Mouse (Mus musculus) liver, embryonic 12.5 days (tissue): ENCODE measurements at regions not wholly inside any gene's neighbourhood (a gene's known extent, or its start where the extent isn't known, plus 50 kb on each side); places are given as distances from the start of the nearest gene placed in this dataset.
A peak's percentile ranks its signal among the peaks of the same experiment; 100 is the strongest.

ENCODE experiments used
- ATAC-seq: fragments of 200-750 bp; cut with Nextera tagmentation; 2 replicates; pipeline ENCODE4 v1.8.0; 2017; ENCODE audit warnings: moderate number of reproducible peaks, mild to moderate bottlenecking, moderate library complexity
- H3K27ac ChIP-seq: fragments of 300-500 bp; sonication (generic); 2 replicates; pipeline ENCODE4 v1.5.1; 2016; ENCODE audit warnings: mild to moderate bottlenecking
- H3K27me3 ChIP-seq: fragments of 300-500 bp; sonication (generic); replicated peaks from 2 replicates; pipeline ENCODE4 v1.6.1; 2016; ENCODE audit warnings: mild to moderate bottlenecking, moderate library complexity
- H3K36me3 ChIP-seq: fragments of 300-500 bp; sonication (generic); 2 replicates; pipeline ENCODE4 v1.6.1; 2016; ENCODE audit warnings: mild to moderate bottlenecking, moderate library complexity
- H3K4me1 ChIP-seq: fragments of 300-500 bp; sonication (generic); 2 replicates; pipeline ENCODE4 v1.6.1; 2016
- H3K4me2 ChIP-seq: fragments of 300-500 bp; sonication (generic); 2 replicates; pipeline ENCODE4 v1.6.1; 2016; ENCODE audit warnings: mild to moderate bottlenecking, moderate library complexity
- H3K4me3 ChIP-seq: fragments of 300-500 bp; sonication (generic); 2 replicates; pipeline ENCODE4 v1.5.1; 2016; ENCODE audit warnings: mild to moderate bottlenecking, moderate library complexity
- H3K9ac ChIP-seq: fragments of 300-500 bp; sonication (generic); 2 replicates; pipeline ENCODE4 v1.6.1; 2016; ENCODE audit warnings: mild to moderate bottlenecking, moderate library complexity
- H3K9me3 ChIP-seq: fragments of 300-500 bp; sonication (generic); replicated peaks from 2 replicates; pipeline ENCODE4 v1.6.1; 2016; ENCODE audit warnings: mild to moderate bottlenecking, moderate library complexity
- WGBS: fragments of 180-500 bp; shearing (Covaris S2); methylation state at CpG from one replicate; pipeline ENCODE4 v1.1.7; 2016; ENCODE audit not compliant: insufficient replicate concordance; 5-methylcytosine and 5-hydroxymethylcytosine counted together

DNA sequence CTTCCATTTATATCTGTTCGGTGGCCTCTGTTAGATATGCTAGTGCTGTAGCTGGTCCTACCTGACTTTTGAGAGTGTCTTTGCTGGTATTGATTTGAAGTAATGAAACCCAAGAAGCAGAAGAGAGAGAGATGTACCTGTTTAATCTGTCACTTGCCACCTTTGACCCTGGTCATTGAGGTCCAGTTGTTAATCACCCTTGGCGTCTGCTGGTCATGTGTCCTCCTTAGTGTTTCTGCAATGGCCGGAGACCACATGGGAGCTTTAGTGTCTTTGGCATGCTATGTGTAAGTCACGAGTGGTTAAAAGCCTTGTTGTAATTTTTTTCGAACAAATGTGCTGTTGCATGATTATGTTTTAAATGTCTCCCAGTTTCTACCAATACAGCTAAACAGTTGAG lies 193.1 kb downstream of the Dusp6 start:
- peaks cover 13% of the 10 kb centered on the region for H3K4me1 ChIP-seq
- no peak overlapping the region for H3K4me2 ChIP-seq
- no peaks in the 10 kb centered on the region for H3K36me3 ChIP-seq
- no peak overlapping the region for H3K9ac ChIP-seq
- H3K4me3 ChIP-seq: no peak overlapping the region
- H3K27ac ChIP-seq: no peak overlapping the region
- ATAC-seq: no peak
- WGBS: 72% methylated on average over 5 of the region's 5 CpGs
- no peaks in the 10 kb centered on the region for H3K9me3 ChIP-seq
- peaks cover 5% of the 10 kb centered on the region; the same call in 1 of the 2 replicates for H3K27me3 ChIP-seq

DNA sequence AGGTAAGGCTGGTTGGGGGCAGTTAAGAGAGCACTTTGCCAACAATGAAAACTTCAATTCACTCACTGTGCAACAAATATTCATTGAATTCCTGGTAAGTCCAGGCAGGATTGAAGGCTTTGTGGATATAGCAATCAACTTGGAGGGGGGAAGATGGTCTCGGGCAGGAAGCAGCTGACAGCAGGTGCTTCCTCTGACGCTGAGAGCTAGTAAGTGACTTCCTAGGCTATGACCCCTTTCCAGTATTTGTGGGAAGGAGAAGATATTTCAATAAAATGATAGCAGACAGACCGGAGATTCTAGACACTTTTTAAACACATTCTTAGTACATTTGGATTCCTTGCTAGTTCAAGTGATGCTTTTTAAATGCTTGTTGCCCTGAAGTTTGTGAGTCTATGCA lies 195.0 kb downstream of the Dusp6 start:
- Histone ChIP-seq H3K9me3 (no peaks in the 10 kb centered on the region), H3K4me2 (no peak overlapping the region), H3K4me3 (no peak overlapping the region), H3K27ac (no peak overlapping the region), H3K36me3 (no peaks in the 10 kb centered on the region), H3K9ac (no peak overlapping the region), H3K4me1 (peaks cover 13% of the 10 kb centered on the region), H3K27me3 (peaks cover 17% of the 10 kb centered on the region; the same call in 1 of the 2 replicates)
- 29% methylated on average over 3 of the region's 3 CpGs for WGBS
- no peak for ATAC-seq

DNA sequence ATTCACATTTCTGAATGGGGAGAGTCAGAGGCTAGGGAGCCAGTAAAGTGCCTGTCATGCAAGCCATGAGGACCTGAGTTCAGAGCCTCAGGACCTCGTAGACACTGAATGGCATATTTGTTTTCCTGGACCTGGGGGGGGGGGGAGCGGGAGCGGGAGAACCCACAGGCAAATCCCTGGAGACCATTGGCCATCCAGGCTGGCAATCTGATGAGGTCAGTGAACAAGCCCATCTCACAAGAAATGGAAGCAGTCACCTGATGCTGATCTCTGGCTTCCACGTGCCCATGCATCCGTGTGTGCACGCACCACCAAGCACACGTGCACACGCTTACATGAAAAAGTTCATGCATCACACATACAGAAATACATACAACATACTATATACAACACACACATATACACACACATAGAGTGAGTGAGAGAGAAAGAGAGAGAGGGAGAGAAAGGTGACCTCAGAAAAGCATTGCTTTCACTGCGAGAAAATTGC lies 196.2 kb downstream of the Dusp6 start:
- Histone ChIP-seq H3K9ac (no peak overlapping the region), H3K9me3 (no peaks in the 10 kb centered on the region), H3K4me3 (no peak overlapping the region), H3K4me1 (peaks cover 13% of the 10 kb centered on the region), H3K4me2 (peak overlapping the region; percentile 39), H3K36me3 (no peaks in the 10 kb centered on the region), H3K27ac (no peak overlapping the region), H3K27me3 (peaks cover 17% of the 10 kb centered on the region; the same call in 1 of the 2 replicates)
- no peak for ATAC-seq
- WGBS: 63% methylated on average over 9 of the region's 9 CpGs

DNA sequence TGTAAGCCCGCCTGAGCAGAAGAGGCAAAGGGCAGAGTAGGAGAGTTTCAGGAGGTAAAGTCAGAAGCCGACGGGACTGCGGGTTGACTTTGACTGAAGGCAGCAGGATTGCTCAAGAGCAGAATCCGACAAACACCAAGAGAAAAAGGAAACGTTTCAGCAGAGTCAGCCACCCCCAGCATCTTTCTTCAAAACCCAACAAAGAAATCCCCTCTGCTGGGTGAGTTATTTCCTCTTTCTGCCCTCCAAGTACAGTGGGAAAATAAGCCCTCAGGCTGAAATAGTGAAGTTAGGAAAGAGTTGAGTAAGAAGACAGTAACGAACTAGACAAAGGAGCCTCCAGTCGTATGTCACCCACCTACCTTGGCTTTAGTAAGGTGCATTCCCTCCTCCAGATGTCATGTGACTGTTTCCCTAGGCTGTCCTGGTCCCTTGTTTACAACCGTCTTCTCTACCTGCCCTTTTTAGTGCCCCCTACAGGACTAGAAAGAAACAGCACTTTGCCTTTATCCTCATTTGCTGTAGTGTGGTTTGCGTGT lies 196.9 kb downstream of the Dusp6 start:
- H3K9me3 ChIP-seq: no peaks in the 10 kb centered on the region
- H3K4me3 ChIP-seq: peak overlapping the region; percentile 8; the same call in 1 of the 2 replicates
- WGBS: 9% methylated on average over 10 of the region's 10 CpGs
- H3K27ac ChIP-seq: no peak overlapping the region; the same call in 1 of the 2 replicates
- no peaks in the 10 kb centered on the region for H3K36me3 ChIP-seq
- no peak overlapping the region for H3K9ac ChIP-seq
- H3K4me2 ChIP-seq: peak overlapping the region; percentile 39
- peak; percentile 49; the same call in 1 of the 2 replicates for ATAC-seq
- H3K4me1 ChIP-seq: peaks cover 13% of the 10 kb centered on the region
- peaks cover 17% of the 10 kb centered on the region; the same call in 1 of the 2 replicates for H3K27me3 ChIP-seq

DNA sequence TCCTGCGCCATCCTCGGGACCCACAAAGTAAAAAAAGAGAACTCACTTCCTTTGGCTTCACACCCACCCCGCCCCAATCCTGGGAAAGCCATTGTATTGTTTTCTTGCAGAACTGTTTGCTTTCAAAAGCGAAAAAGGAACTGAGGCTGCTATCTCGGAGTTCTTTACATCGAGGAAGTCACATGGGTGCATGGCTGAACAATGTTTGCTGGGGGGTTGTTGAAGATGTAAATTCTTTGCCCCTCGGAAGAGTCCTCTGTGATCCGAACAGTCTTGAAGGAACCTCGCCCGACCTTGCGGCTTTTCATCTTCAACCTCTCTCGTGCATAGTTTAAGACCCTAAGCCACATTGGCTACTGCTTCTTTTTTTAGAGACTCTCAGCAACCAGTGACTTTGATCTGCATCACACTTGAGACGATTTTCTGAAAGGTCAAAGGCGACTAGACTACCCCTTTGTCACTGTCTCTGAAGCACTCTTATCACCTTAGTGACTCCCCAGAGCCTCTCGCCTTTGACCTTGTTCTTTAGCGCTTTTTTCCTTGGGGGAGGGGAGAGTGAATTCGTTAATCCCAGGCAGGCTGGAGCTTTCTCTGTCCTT lies 197.9 kb downstream of the Dusp6 start:
- under 1% methylated on average over 17 of the region's 17 CpGs for WGBS
- peak overlapping the region; percentile 43 for H3K4me3 ChIP-seq
- H3K27ac ChIP-seq: peak overlapping the region; percentile 48; the same call in 1 of the 2 replicates
- H3K4me1 ChIP-seq: peaks cover 13% of the 10 kb centered on the region
- H3K9me3 ChIP-seq: no peaks in the 10 kb centered on the region
- H3K27me3 ChIP-seq: peaks cover 17% of the 10 kb centered on the region; the same call in 1 of the 2 replicates
- H3K9ac ChIP-seq: peak overlapping the region; percentile 35; the same call in 1 of the 2 replicates
- peak overlapping the region; percentile 65 for H3K4me2 ChIP-seq
- peak; percentile 24; the same call in 1 of the 2 replicates for ATAC-seq
- H3K36me3 ChIP-seq: no peaks in the 10 kb centered on the region

DNA sequence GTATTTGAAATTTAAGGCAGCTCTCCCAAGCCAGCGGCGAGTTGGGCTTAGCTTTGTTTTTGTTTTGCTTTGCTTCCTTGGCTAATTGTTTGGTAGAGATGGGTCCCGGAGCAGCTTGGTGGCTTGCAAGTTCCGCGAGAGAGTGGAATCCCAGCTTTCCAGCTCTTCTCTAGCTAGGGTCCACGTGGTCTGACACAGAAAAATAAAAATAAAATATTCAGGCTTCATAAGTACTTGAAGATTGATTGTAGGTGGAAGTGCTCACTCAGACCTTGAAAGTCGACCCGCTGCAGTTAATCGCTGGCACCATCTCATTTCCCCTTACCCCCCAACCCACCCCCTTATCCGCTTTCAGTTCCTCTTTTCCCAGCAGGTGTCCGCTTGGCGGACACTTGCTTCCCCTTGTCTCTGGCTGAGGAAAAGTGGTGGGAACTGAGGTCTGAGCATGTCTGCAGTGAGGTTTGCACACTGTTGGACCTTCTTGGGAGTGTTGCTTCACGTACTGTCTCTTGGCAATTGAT lies 198.5 kb downstream of the Dusp6 start:
- WGBS: 2% methylated on average over 13 of the region's 13 CpGs
- peak overlapping the region; percentile 35 for H3K9ac ChIP-seq
- peak; percentile 14; the same call in 1 of the 2 replicates for ATAC-seq

DNA sequence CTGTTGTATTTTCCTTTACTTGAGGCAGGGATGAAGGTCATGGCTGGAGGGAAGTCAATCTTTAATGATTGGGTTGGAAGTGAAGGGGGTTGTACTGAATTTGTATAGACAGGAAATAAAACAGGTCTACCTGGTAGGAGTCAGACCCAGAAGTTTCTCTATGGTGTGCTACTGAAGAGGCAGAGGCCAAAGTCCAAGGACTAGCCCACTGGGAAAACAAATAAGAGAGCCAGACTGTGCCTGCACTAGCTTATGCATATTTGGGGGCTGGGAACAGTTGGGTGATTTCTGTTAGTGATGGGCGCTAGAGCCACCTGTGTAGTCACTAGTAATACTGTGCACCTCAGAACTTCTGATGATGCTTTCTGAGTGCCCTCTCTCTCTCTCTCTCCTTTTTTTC lies 203.7 kb downstream of the Dusp6 start:
- Histone ChIP-seq H3K9me3 (no peaks in the 10 kb centered on the region), H3K36me3 (no peaks in the 10 kb centered on the region), H3K4me3 (no peak overlapping the region), H3K4me1 (peaks cover 4% of the 10 kb centered on the region; the same call in 1 of the 2 replicates), H3K27me3 (peaks cover 7% of the 10 kb centered on the region; the same call in 1 of the 2 replicates), H3K4me2 (no peak overlapping the region), H3K9ac (no peak overlapping the region), H3K27ac (no peak overlapping the region)
- WGBS: 79% methylated on average over 1 of the region's 1 CpGs
- no peak for ATAC-seq

More for the DNA sequence above, 198.5 kb downstream of the Dusp6 start:
- Histone ChIP-seq H3K9me3 (no peaks in the 10 kb centered on the region), H3K4me3 (peak overlapping the region; percentile 43), H3K27ac (peak overlapping the region; percentile 48; the same call in 1 of the 2 replicates), H3K4me1 (peaks cover 13% of the 10 kb centered on the region), H3K27me3 (peaks cover 17% of the 10 kb centered on the region; the same call in 1 of the 2 replicates), H3K4me2 (peak overlapping the region; percentile 65), H3K36me3 (no peaks in the 10 kb centered on the region)

DNA sequence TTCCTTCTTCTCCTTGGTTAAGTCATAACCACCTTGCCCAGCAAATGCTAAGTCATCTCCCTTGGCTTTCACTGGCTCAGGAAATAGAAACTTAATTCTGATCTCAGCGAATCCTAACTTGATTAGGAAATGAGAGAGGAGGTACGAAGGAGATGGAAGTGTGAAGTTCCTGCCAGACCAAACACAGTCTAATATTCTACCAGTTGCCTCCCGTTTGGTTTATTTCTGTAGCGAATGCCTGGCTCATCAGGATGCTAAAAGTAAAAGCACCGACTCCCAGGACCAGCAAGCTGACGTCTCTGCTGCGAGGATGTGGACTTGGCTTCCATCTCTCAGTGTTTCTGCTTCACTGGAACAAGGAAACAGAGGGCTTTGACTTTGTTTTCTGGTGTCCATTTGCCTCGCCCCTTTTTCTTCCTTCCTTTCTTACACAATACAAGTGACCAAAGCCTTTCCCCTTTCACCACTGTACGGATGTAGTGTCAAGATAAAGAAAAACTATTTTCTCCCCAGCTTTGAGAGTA lies 204.3 kb downstream of the Dusp6 start:
- H3K9ac ChIP-seq: no peak overlapping the region
- no peaks in the 10 kb centered on the region for H3K9me3 ChIP-seq
- H3K4me2 ChIP-seq: no peak overlapping the region
- peak overlapping the region; percentile 30; the same call in 1 of the 2 replicates for H3K27ac ChIP-seq
- H3K4me1 ChIP-seq: peaks cover 4% of the 10 kb centered on the region; the same call in 1 of the 2 replicates
- H3K36me3 ChIP-seq: no peaks in the 10 kb centered on the region
- no peak for ATAC-seq
- WGBS: 16% methylated on average over 9 of the region's 9 CpGs
- 0 out of 2 replicates have a peak, but pooled peaks cover 6% of the 10 kb centered on the region for H3K27me3 ChIP-seq
- no peak overlapping the region for H3K4me3 ChIP-seq

DNA sequence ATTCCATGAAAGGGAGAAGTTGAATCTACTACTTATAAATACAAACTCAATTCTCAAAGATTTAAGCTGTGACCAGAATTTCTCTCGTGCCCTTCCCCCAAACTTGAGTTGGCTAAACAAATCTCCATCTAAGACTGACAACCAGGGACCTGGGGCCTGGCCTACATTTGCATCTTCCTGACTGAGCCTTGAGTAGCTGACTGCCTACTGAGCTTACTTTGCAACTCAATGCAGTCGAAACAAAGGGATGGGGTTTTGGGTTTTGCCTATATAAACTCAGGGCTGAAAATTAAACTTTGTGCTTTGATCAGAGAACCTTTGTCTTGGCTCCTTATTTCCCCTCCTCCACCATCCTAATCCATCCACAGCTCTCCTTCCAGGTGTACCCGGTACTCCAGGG lies 205.9 kb downstream of the Dusp6 start:
- ATAC-seq: no peak
- Histone ChIP-seq H3K36me3 (no peaks in the 10 kb centered on the region), H3K27me3 (no peaks in the 10 kb centered on the region), H3K9ac (no peak overlapping the region), H3K27ac (no peak overlapping the region), H3K4me3 (no peak overlapping the region), H3K4me1 (peaks cover 4% of the 10 kb centered on the region; the same call in 1 of the 2 replicates), H3K4me2 (no peak overlapping the region), H3K9me3 (no peaks in the 10 kb centered on the region)
- 44% methylated on average over 3 of the region's 3 CpGs for WGBS

DNA sequence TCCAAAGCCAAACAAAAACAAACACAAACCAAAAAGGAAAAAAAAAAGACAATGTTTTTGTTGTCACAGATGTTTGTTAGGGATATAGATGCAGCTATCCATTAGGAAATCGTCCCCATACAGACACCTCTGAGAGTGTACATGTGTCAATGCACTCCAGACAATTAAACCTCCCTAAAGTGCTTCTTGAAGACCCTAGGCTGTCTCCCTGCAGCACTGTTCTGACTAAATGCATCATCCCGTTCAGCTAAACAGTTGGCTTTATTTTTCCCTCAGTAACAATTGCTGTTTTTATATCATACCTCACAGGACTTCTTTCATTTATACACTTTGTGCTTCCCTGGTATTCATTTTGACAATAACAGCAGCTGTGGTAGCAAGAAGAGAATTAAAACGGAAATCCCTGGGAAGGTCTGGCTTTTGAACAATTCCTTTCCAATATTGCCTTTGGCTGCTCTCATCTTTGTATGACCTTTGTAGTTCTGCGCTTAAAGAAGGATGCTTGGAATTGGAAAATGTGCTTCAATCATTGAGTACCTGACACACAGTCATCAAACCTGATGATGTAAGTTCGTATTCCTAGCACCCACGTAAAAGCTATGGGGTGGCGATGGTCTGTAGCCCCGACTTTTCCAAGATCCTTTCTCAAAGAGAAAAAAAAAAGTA lies 208.9 kb downstream of the Dusp6 start:
- Histone ChIP-seq H3K27me3 (no peaks in the 10 kb centered on the region), H3K9ac (no peak overlapping the region), H3K4me2 (no peak overlapping the region), H3K4me3 (no peak overlapping the region), H3K9me3 (no peaks in the 10 kb centered on the region), H3K36me3 (no peaks in the 10 kb centered on the region), H3K4me1 (peaks cover 3% of the 10 kb centered on the region; the same call in 1 of the 2 replicates), H3K27ac (no peak overlapping the region)
- WGBS: 68% methylated on average over 8 of the region's 8 CpGs
- ATAC-seq: no peak

DNA sequence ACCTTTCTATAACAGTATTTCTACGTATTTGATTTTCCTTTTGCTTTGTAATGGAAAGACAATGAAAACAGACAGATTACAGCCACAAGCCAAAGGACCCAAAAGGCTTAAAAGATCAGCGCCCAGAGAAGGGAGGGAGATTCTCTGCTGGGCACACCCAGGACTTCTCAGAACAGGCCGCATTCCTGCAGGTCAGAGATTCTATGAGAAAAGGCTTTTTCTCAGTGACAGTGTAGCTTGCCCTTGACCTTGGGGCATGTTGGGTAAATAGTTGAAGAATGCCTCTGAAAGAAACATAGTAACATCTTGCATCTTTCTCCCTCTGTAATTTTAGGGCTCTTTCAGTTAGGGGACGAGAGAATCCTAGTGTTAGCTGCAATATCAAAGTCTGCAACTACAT lies 209.8 kb downstream of the Dusp6 start:
- Histone ChIP-seq H3K4me1 (no peaks in the 10 kb centered on the region), H3K9ac (no peak overlapping the region), H3K4me2 (no peak overlapping the region), H3K27me3 (no peaks in the 10 kb centered on the region), H3K27ac (no peak overlapping the region), H3K9me3 (no peaks in the 10 kb centered on the region), H3K4me3 (no peak overlapping the region), H3K36me3 (no peaks in the 10 kb centered on the region)
- 67% methylated on average over 4 of the region's 4 CpGs for WGBS
- ATAC-seq: no peak
